Mouse (Mus musculus) stomach, embryonic 15.5 days (tissue): ENCODE results near the gene C130032M10Rik. TPM values are rescaled to one million over a fixed set of nuclear protein-coding genes. Genes with fewer than 3 reads are reported as not detected.
A peak's percentile ranks its signal among the peaks of the same experiment; 100 is the strongest.

Source experiments
- ATAC-seq: fragments of 200-750 bp; cut with Nextera tagmentation; 2 replicates; pipeline ENCODE4 v1.8.0; 2017; ENCODE audit warnings: low read depth, moderate number of reproducible peaks, moderate TSS enrichment; ENCODE audit not compliant: insufficient read depth, low FRiP score
- H3K27ac ChIP-seq: fragments of 300-500 bp; sonication (generic); 2 replicates; pipeline ENCODE4 v1.5.1; 2015; ENCODE audit warnings: mild to moderate bottlenecking, inconsistent platforms
- H3K27me3 ChIP-seq: fragments of 300-500 bp; sonication (generic); replicated peaks from 2 replicates; pipeline ENCODE4 v1.6.1; 2015; ENCODE audit warnings: inconsistent platforms
- H3K36me3 ChIP-seq: fragments of 300-500 bp; sonication (generic); 2 replicates; pipeline ENCODE4 v1.6.1; 2015; ENCODE audit warnings: inconsistent platforms
- H3K4me1 ChIP-seq: fragments of 300-500 bp; sonication (generic); 2 replicates; pipeline ENCODE4 v1.6.1; 2015; ENCODE audit warnings: inconsistent platforms
- H3K4me2 ChIP-seq: fragments of 300-500 bp; sonication (generic); 2 replicates; pipeline ENCODE4 v1.6.1; 2015; ENCODE audit warnings: mild to moderate bottlenecking, inconsistent platforms
- H3K4me3 ChIP-seq: fragments of 300-500 bp; sonication (generic); replicated peaks from 2 replicates; pipeline ENCODE4 v1.5.1; 2015; ENCODE audit warnings: inconsistent platforms
- H3K9ac ChIP-seq: fragments of 300-500 bp; sonication (generic); 2 replicates; pipeline ENCODE4 v1.6.1; 2015; ENCODE audit warnings: inconsistent platforms
- H3K9me3 ChIP-seq: fragments of 300-500 bp; sonication (generic); 2 replicates; pipeline ENCODE4 v1.6.1; 2016; ENCODE audit warnings: inconsistent platforms
- WGBS: fragments of 180-500 bp; shearing (Covaris S2); methylation state at CpG from one replicate; pipeline ENCODE4 v1.1.7; 2015; 5-methylcytosine and 5-hydroxymethylcytosine counted together
- polyA plus RNA-seq: library from polyadenylated mRNA; unstranded; fragments of >200 nt; fragmentation: Nextera tagmentation; extraction: Ambion mirVana; gene quantifications from 2 replicates; pipeline ENCODE4 v1.2.1, GENCODE M21; 2015

Gene C130032M10Rik
- polyA plus RNA-seq, 1 experiment from 2014 or later: 0.19 TPM

GRCm38 (mm10) chr9:114564667-114565066 is 49.2 kb downstream of the C130032M10Rik start:
- Histone ChIP-seq H3K4me1 (peaks cover 11% of the 10 kb centered on the region), H3K4me2 (peak overlapping the region; percentile 87), H3K27ac (peak overlapping the region; percentile 72), H3K9ac (no peak overlapping the region), H3K4me3 (peak overlapping the region; percentile 57), H3K36me3 (no peaks in the 10 kb centered on the region), H3K27me3 (peaks cover 38% of the 10 kb centered on the region), H3K9me3 (no peaks in the 10 kb centered on the region)
- ATAC-seq: no peak
- under 1% methylated on average over 10 of the region's 10 CpGs for WGBS

Other genes starting within 250 kb of the C130032M10Rik start
- gene Bcl2a1c, start 185.6 kb upstream of the C130032M10Rik start, polyA plus RNA-seq: not detected in 2 replicates
- 124 and 147 TPM in 2 replicates for gene Crtap, start 125.0 kb upstream of the C130032M10Rik start, polyA plus RNA-seq
- gene Glb1, start 114.6 kb upstream of the C130032M10Rik start, polyA plus RNA-seq: 59.8 and 71.4 TPM in 2 replicates
- 9.9 and 11.1 TPM in 2 replicates for gene Tmppe, start 114.6 kb upstream of the C130032M10Rik start, polyA plus RNA-seq
- 0.04 TPM in 1 of 2 replicates, not detected in the other for gene Ccr4, start 10.8 kb upstream of the C130032M10Rik start, polyA plus RNA-seq
- 2.0 and 2.2 TPM in 2 replicates for gene Trim71, start 48.7 kb downstream of the C130032M10Rik start, polyA plus RNA-seq
- 51.2 and 60.1 TPM in 2 replicates for gene Cnot10, start 124.5 kb downstream of the C130032M10Rik start, polyA plus RNA-seq
- 57.6 and 58.3 TPM in 2 replicates for gene Dync1li1, start 173.1 kb downstream of the C130032M10Rik start, polyA plus RNA-seq
- gene Cmtm6, start 215.4 kb downstream of the C130032M10Rik start, polyA plus RNA-seq: 58.7 and 60.9 TPM in 2 replicates